Mouse (Mus musculus) CD4-positive, CD25-positive, alpha-beta regulatory T cell, adult 4 months (primary cell): ENCODE data around the gene Usp11. TPM values are rescaled to one million over a fixed set of nuclear protein-coding genes. Genes with fewer than 3 reads are reported as not detected.

Experiments
- ATAC-seq: one replicate; pipeline ENCODE4 v1.8.0; 2017
- polyA plus RNA-seq, 2 experiments: library from polyadenylated mRNA; unstranded; fragments of 100-300 nt; shearing (Covaris generic); gene quantifications; one replicate each; pipeline ENCODE4 v1.2.1; 2017

The Usp11 gene
- 10 to 100 TPM; 17.7 to 21.0 TPM for polyA plus RNA-seq

DNA sequence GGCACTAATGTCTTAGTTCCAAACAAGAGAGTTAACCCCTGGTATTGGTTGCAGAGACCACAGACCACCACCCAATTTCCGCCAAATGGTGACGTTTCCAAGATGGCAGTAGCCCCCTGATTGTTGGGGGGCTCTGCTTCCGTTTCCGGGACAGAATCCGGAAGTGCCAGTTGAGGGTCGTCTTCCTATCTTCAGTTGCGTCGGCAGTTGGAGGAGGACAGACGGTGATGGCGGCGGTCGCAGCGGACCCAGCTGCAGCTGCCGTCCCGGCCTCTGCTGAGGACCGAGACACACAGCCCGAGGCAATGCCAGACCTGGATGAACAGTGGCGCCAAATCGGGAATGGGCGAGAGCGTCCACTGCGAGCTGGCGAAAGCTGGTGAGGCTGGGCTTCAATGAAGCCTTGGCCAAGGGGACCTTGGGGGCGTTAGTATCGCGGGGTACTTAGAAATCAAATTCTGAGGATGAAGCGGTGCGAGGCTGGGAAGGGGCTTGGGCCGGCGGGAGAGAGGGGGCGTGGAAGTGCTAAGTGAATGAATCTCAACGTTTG lies at the start of gene Usp11:
TSS of gene Usp11 (plus strand) at position 166 of the 550 bp plus-strand sequence.
- peak; percentile 13 for ATAC-seq

DNA sequence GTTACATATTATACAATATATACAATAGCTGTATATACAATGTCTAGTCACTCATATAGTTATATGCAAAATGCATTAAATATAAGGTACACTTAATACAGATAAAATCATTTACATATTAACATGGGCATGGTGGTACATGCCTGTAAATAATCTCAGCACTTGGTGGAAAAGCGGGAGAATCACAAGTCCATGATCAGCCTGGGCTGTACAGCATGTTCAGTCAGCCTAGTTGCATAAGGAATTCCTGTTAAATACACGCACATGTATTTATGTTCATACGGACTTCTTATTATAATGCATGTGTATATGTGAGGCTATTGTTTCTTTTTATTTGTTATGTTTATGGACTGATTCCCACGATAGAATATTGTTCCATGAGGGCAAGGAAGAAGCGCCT lies 46.1 kb upstream of the Usp11 start:
- no peak for ATAC-seq

DNA sequence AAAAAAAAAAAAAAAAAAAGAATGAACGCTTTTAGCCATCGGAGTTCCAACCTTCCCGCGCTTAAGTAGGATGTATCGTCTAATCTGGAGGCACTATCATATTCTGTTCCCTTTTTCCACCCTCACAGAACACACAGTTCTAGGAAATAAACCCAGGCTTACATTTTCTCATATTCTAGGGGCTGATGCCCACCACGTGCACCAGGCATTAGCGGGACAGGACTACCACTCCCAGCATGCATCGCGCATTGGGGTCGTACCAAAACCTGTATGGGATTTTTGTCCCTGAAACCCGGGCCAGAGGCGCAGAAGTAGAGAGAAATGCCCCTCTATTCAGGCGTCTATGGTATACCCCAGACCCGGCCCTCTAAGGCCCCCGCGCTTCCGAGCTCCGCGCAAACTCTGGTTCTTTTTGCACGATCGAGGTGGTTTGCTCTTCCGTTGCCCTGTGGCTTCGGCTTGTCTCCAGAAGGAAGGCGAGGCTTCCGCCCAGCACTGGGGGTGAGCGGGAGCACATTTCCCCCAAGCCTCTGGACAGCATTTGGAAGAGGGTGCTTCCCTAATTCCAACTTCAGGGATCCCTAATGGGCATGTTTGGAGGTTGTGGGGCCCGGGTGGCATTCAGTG lies 45.6 kb upstream of the Usp11 start, which contains the start of gene Uba1:
TSS of gene Uba1 (plus strand) at position 301 of the 627 bp plus-strand sequence.
- peak; percentile 87 for ATAC-seq

DNA sequence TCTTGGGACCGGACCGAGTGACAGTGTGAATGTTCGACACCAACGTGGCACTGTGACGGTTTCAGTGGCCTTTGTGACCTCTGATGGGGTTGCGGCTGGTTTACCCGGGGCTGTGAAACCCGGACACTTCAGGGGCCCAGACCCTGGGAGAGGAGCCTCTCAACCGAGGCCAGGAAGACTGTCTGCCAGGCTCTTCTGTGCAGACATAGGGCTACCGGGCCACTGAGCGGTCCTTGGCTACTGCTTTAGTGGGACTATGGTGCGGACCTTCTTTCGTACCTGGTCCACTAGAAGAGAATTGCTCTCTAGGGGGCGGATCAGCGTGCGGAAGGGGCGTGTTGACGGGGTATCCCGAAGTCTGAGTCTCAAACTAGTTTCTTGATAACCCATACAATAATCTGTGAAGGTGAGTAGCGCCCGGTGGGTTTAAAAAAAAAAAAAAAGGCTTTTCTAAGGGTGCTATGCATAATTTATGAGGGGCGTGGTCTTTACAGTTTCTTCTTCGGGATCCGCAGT lies 44.8 kb upstream of the Usp11 start:
- ATAC-seq = no peak

DNA sequence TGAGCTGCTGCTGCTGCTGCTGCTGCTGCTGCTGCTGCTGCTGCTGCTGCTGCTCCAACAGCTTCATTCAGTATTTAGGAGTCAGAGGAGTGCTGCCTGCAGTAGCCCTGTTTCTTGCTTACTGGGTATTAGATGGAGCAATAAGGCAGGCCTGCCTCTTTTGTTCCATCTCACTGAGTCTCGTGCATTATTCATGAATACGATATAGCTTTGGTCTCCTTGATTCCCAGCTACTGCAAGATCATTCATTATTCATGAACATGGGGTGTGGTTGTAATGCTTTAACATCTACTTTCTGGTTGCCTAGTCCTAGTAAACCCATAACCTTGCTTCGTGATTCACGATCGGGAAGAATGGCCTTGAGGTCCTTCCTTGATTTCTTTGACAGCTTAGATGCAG lies 41.4 kb upstream of the Usp11 start:
- no peak for ATAC-seq

DNA sequence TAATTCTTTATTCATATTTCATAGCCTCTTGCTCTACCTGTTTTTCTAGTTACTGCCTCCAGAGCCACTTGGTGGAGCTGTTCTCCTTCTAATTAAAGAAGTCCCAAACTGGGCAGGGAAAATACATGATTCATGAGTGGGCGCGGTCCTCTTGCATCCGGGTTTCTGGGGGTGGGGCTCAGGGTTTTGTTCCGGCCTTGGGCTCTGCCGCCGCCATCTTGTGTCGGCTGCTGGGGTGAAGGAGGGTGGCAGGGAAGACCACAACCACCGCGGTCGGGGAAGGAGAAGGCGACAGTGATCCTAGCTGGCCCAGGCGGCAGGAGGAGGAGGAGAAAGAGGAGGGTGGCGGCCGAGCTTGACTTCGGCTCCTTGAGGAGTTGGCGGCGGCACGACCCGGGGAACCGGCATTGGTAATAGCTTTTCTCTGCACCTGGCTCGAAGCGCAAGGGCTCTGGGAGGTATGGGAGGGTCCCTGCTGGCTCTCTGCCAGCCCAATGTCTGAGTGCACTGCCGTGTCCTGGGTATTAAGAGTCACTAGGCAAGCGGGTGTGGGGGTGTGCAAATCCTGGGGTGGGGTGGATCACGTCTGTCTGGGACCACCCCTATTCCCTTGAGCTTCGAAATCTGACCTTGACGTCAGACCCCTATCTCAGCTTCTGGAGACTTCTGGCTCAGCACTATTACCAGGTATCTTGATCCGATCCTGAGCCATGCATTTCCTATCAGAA lies 40.8 kb upstream of the Usp11 start:
- peak; percentile 77 for ATAC-seq

DNA sequence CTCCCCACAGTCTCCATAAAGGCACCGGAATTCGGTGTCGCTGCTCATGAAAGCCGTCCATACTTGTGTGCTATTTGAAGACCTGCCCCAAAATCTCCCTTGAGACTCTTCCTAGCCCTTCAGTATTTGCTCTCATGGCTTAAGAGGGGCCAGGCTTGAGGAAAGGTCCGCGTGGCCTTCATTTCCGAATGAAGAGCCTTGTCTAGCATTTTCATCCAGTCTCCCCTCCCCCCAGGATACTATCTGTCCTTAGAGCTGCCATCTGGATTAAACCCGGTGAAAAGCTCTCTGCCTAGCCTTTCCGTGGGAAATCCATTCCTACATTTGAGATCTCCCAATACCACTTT lies 40.3 kb upstream of the Usp11 start:
- ATAC-seq = no peak

DNA sequence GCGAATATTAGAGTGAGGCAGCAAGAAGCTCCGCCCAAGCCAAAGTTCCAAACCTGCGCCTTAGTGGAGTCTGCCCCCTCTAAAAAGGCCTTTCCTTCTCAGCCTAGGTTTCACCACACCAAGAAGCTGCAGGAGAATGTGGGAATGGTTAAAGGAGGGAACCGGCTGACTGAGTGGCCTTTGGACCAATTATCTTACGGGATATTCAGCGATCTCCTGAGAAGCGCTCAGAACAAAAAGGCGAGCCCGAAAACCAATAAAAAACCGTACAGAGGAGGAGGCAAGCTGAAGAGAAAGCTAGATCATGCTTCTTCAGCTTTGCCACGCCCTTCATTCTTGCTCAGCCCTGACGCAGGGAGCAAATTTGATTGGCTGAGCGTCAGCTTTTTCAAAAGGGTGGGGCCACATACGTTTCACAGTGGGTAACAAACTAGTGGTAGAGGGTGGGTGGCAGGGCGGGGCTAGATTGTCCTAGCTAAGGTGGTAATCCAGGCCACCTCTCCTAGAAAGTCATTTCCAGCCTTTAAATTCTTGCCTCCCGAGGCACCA lies 16.1 kb upstream of the Usp11 start, which contains the start of gene Cdk16:
TSS of gene Cdk16 (plus strand) at position 436 of the 549 bp plus-strand sequence.
- peak; percentile 90 for ATAC-seq

DNA sequence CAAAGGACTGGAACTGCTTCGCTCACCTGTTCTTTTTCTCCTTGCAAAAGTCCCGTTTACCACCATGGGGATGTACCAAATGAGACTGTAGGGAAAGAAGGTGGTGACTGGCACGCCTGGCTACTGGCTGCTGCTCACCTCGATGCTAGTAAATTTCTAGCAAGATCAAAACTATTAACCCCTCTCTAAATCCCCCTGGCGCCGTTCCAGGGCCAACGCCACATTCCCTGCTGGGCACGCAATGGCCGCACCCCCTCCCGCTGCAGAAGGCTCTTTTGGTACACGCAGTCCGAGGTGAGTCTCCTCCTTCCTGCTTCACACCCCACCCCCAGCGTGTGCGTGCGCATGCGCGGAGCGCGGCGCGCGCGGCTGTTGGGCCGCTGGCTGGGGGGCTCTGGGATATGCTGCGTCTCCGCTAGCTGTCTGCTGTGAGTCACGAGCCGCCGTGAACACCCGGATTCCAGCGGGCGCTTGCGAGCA lies 15.6 kb upstream of the Usp11 start:
- peak; percentile 67 for ATAC-seq

DNA sequence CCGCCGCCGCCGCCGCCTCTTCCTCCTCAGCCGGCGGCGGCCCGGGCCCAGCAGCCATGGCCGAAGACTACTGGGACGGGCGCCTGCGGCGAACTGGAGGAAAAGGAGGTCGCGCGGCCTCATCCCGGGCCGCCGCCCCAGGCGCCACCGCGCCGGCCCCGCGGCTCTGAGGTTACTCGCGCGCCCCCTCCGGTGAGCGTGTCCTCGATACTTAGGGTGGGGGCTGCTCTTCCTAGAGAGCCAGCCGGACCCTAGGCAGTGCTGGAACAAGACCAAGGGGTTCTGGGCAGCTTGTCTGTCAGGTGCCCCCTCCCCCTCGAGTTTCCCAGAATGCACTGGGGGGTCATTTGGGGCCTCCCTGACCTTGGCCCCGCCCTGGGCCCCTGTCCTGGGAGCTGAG lies 15.1 kb upstream of the Usp11 start:
- ATAC-seq = no peak

DNA sequence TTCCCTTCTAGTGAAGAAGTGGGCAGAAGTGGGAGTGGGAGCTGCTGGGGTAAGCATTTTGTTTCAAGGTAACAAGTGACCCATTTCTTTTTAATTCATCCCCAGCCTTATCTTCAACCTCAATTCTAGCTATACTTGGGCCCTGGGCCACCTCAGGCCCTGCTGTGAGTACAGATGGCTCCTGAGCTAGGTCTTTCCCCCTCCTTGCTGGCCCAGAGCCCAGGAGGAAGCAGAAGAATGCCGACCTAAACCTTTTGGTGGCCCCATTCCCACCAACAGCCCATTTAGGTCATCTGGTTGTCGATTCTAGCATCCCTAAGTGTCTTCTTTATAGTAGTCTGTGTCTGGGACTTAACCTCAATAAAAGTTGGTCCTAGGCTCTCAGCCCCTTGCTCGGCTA lies 12.1 kb upstream of the Usp11 start:
- no peak for ATAC-seq

DNA sequence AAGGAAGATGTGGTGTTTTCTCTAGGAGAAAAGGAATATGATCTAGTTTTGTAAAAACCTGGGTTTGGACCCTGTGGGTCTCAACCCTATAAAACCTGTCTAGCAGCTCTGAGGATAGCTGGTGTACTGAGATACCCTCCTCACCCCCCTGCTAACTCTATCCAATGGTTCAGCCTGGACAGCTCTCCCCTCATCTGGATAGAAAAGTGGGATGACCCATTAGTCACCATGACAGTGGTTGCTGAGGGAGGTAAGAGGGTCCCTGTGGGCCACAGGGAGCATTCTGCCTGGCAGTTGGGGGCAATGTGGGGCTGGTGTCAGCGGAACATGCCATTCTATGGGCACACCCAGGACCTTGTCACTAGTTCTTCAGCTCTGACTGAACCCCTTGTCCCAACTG lies 11.1 kb upstream of the Usp11 start:
- no peak for ATAC-seq

DNA sequence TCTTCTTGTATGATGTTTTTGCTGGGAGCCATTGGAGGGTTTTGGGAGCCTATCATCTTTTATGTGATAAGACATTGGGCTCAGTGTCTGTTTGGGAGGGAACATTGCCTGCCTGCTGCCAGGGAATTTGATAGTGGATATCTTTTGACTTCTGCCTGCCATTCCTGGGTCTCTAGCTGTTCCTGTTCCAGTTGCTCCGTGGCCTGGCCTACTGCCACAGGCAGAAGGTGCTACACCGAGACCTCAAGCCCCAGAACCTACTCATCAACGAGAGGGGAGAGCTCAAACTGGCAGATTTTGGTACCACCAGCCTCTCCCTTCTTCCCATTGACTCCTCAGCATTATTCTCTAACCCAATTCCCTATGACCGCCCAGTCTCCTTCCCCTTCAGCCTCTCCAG lies 7.9 kb upstream of the Usp11 start:
- no peak for ATAC-seq

DNA sequence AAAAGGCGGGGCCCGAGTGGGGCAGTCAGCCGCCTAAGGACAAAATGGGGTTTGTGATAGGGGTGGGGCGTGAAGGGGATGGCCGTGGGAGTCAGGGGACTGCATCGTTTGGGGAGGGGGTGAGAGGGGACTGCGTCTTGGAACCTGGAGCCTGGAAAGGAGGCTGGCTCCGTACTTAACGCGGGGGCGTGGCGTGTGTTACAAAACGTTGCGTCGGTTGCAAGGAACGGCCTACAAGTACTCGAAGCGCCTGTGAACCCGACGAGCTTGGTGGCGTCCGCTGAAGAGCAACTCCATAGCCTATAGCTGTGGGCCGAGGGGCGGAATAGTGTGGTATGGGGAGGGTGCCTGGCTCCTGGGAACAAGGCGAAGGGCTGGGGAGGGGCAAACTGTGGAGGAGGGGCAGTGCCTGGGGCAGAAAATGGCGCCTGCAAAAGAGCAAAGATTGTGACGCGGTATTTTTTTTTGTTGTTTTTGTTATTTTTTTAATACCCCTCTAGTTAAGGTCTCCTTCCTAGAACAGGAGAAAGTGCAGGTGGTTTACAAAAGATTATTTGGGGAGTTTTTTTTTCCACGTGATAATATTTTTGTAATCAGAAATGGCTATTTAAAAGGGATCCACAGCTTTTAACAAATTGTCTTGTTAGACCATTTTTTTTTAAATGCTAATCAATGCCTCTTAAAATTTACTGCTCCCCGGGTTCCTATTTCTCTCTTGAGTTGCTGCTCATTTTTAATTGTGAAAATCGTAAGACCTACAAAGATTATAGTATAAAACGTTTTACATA lies 783 bp downstream of the Usp11 start:
- peak; percentile 82 for ATAC-seq

DNA sequence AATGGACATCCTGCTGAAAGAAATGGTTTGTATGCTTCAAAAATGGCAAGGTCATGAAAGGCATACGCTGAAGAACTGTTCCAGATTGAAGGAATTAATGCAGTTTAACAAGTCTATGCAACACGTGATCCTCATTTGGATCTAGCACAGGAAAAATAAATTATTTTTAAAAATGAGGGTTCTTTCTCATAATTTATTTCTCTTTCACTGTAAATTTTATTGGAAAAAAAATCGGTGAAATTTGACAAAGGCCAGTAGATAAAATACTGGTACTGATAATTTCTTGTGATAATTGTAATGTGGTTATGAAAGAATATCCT lies 1.3 kb downstream of the Usp11 start:
- no peak for ATAC-seq

DNA sequence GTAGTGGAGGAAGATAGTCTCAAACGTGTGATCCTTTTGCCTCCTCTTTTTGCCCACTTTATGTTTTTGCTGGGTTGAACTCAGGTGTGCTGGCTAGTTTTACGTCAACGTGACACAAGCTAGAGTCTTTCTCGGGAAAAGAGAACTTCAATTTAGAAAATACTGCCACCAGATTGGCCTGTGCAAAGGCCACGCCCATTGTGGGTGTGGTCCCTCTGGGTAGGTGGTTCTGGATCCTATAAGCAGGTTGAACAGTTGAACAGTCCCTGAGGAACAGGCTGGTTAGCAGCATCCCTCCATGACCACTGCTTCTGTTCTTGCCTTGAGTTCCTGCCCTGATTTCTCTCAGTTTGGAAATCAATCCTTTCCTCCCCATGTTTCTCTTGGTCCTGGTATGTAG lies 25.0 kb downstream of the Usp11 start:
- no peak for ATAC-seq

DNA sequence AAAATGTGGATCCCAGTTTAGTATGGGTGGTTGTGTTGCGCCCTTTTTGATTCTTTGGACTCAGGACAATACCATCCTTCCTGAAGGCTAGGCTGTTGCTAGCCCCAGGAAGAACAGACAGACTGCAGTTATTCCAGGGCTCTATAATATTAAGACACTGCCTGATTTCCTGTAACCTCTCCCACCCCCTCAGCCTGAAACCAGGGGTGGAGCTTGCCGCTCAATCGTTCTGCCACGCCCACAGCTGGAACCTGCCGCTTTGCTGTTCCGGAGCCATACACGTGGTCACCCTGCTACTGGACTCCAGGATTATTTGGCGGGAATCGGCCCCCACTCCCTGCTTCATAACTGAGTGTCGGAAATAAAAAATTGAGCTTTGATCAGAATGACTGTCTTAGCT lies 26.3 kb downstream of the Usp11 start:
- peak; percentile 47 for ATAC-seq

DNA sequence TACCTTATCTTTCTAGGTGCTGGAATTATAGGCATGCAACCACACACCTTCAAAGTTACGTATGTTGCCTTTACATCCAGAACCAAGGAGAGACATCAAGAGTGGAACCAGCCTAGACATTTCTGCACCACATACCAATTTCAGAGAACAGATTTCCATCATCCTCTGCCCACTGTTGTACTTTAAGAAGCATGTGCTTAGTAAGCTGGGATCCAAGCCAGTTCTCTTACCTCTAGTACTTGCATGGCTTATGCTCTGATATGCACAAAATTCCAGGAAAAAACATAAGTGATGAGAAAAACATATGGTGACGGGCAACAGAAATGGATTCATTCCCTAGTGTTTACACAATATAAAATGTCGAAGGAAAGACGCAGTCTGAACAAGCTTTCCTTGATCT lies 32.8 kb downstream of the Usp11 start:
- ATAC-seq = no peak

DNA sequence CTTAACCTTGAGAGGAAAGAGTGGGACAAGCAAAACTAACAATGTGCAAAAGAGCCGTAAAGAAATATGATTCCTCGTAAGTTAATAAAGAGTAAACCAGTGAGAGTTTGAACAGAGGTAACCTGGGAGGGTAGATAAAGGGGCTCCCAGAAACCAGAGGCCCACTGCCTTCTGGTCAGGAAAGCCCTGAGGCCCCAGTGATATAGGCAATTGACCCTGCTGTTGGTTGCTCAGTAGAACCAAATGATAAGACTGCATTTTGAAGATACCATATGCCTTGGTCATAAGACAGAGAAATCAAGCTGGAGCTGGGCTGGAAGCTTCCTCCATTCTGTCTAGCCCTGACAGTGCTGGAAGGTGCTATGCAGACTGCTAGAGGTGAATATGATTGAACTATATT lies 45.1 kb downstream of the Usp11 start:
- no peak for ATAC-seq

DNA sequence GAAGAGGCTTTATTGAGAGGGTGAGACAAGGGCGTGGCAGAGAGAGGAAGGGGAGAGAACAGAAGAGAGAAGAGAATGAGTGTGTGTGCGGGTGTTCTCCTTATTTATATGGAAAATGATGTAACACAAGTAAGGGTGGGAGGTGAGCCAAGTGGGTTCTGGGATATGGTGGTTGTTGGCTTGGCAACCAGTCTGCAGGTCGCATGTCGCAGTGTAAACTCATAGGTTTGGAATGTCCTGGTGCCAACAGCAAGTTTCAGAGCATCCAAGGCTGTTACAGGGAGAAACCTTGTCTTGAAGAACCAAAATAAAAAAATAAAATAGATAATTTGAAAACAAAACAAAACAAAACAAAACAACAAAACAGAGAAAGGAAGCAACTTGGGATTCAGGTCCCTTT lies 57.5 kb downstream of the Usp11 start:
- ATAC-seq = no peak
